Mouse (Mus musculus): Measurements from ENCODE around the gene Prkaa1.

- TF ChIP-seq CTCF (IDR thresholded peaks at IDR 0.05; ENCODE audit: low read depth, low read length): no peak
- TF ChIP-seq GATA2 (IDR thresholded peaks at IDR 0.05; ENCODE audit: borderline replicate concordance, low read depth, low read length): no peak
- TF ChIP-seq GATA1 (IDR thresholded peaks at IDR 0.05; ENCODE audit: borderline replicate concordance, low read length): no peak
- TF ChIP-seq POLR2AphosphoS5 (IDR thresholded peaks at IDR 0.05; ENCODE audit: insufficient replicate concordance, low read depth, low read length): no peak
These were observed 41.3 kb upstream of the Prkaa1 start for GRCm38 (mm10) chr15:5102312-5102711.
